Mouse (Mus musculus) brain, embryonic 14.5 days (tissue): Measurements from ENCODE around the gene Nemp1.

Experiments
- CTCF ChIP-seq: fragments of 200-500 bp; IDR thresholded peaks from 2 replicates; pipeline ENCODE4 v1.5.1; 2012; ENCODE audit warnings: inconsistent platforms, mild to moderate bottlenecking, moderate library complexity, borderline replicate concordance; ENCODE audit not compliant: insufficient read depth, insufficient read length; ENCODE audit errors: extremely low read depth
- POLR2A ChIP-seq: fragments of 200-500 bp; IDR thresholded peaks from 2 replicates; pipeline ENCODE4 v1.6.1; 2012; ENCODE audit warnings: mild to moderate bottlenecking, inconsistent platforms, borderline replicate concordance; ENCODE audit not compliant: poor library complexity, insufficient read depth, insufficient read length, severe bottlenecking; ENCODE audit errors: extremely low read depth

GRCm38 (mm10) chr10:127679208-127679607 lies 12.5 kb downstream of the Nemp1 start:
- TF ChIP-seq CTCF = no peak
- no peak for TF ChIP-seq POLR2A
